Mouse (Mus musculus) forebrain, embryonic 13.5 days (tissue): ENCODE data around the gene Zfp534. TPM values are rescaled to one million over a fixed set of nuclear protein-coding genes. Genes with fewer than 3 reads are reported as not detected.
"Not testable (repeated sequence)": the region's sequence is repeated elsewhere in the genome, so short reads cannot be mapped to it uniquely, and the experiment has no call there.

ENCODE experiments used
- ATAC-seq: fragments of 200-750 bp; cut with Nextera tagmentation; 2 replicates; pipeline ENCODE4 v1.8.0; 2017
- H3K27ac ChIP-seq: fragments of 300-500 bp; sonication (generic); 2 replicates; pipeline ENCODE4 v1.5.1; 2015; ENCODE audit warnings: inconsistent platforms, mild to moderate bottlenecking, moderate library complexity
- H3K27me3 ChIP-seq: fragments of 300-500 bp; sonication (generic); 2 replicates; pipeline ENCODE4 v1.6.1; 2015; ENCODE audit warnings: mild to moderate bottlenecking, inconsistent platforms
- H3K36me3 ChIP-seq: fragments of 300-500 bp; sonication (generic); 2 replicates; pipeline ENCODE4 v1.6.1; 2015; ENCODE audit warnings: mild to moderate bottlenecking, inconsistent platforms; ENCODE audit not compliant: poor library complexity, severe bottlenecking
- H3K4me1 ChIP-seq: fragments of 300-500 bp; sonication (generic); 2 replicates; pipeline ENCODE4 v1.6.1; 2015; ENCODE audit warnings: inconsistent platforms
- H3K4me2 ChIP-seq: fragments of 300-500 bp; sonication (generic); 2 replicates; pipeline ENCODE4 v1.6.1; 2015; ENCODE audit warnings: inconsistent platforms, mild to moderate bottlenecking, moderate library complexity
- H3K4me3 ChIP-seq: fragments of 300-500 bp; sonication (generic); 2 replicates; pipeline ENCODE4 v1.5.1; 2015; ENCODE audit warnings: mild to moderate bottlenecking, inconsistent platforms
- H3K9ac ChIP-seq: fragments of 300-500 bp; sonication (generic); 2 replicates; pipeline ENCODE4 v1.6.1; 2015; ENCODE audit warnings: mild to moderate bottlenecking, inconsistent platforms
- H3K9me3 ChIP-seq: fragments of 300-500 bp; sonication (generic); replicated peaks from 2 replicates; pipeline ENCODE4 v1.6.1; 2016; ENCODE audit warnings: inconsistent platforms
- WGBS: fragments of 180-500 bp; shearing (Covaris S2); methylation state at CpG from one replicate; pipeline ENCODE4 v1.1.7; 2015; 5-methylcytosine and 5-hydroxymethylcytosine counted together
- polyA plus RNA-seq: library from polyadenylated mRNA; unstranded; fragments of >200 nt; fragmentation: Nextera tagmentation; extraction: Ambion mirVana; gene quantifications from 2 replicates; pipeline ENCODE4 v1.2.1, GENCODE M21; 2015

Zfp534 gene
- polyA plus RNA-seq = not detected in 2 replicates

GRCm38 (mm10) chr4:147702453-147702852 lies at the start of gene Zfp534:
Gene Zfp534, minus strand, starts transcription at chr4:147702553.
- WGBS = 79% methylated on average over 3 of the region's 3 CpGs
- H3K36me3 ChIP-seq, H3K27me3 ChIP-seq, H3K9ac ChIP-seq, ATAC-seq, H3K4me3 ChIP-seq, H3K4me2 ChIP-seq, H3K4me1 ChIP-seq, H3K9me3 ChIP-seq, H3K27ac ChIP-seq: not testable (repeated sequence)

- not testable (repeated sequence) for H3K4me3 ChIP-seq, H3K9me3 ChIP-seq, H3K9ac ChIP-seq, H3K4me1 ChIP-seq, H3K27me3 ChIP-seq, ATAC-seq, H3K4me2 ChIP-seq, H3K27ac ChIP-seq, H3K36me3 ChIP-seq
- WGBS = 94% methylated on average over 14 of the region's 15 CpGs
Measured at GRCm38 (mm10) chr4:147746255-147746654, 43.9 kb upstream of the Zfp534 start.

- WGBS = 31% methylated on average over 63 of the region's 63 CpGs
- not testable (repeated sequence) for ATAC-seq, H3K9ac ChIP-seq
Measured at GRCm38 (mm10) chr4:147738636-147739369, 36.5 kb upstream of the Zfp534 start.

GRCm38 (mm10) chr4:147655245-147655644 lies 47.1 kb downstream of the Zfp534 start:
- H3K9me3 ChIP-seq, H3K4me3 ChIP-seq, H3K4me2 ChIP-seq, H3K9ac ChIP-seq, H3K4me1 ChIP-seq, H3K27me3 ChIP-seq, ATAC-seq, H3K27ac ChIP-seq, H3K36me3 ChIP-seq: not testable (repeated sequence)
- 89% methylated on average over 5 of the region's 5 CpGs for WGBS

More at GRCm38 (mm10) chr4:147738636-147739369, 36.5 kb upstream of the Zfp534 start:
- Histone ChIP-seq H3K4me2 (peak overlapping the region; percentile 50), H3K4me3 (peak overlapping the region; percentile 35)
- not testable (repeated sequence) for H3K27ac ChIP-seq, H3K4me1 ChIP-seq, H3K36me3 ChIP-seq, H3K9me3 ChIP-seq, H3K27me3 ChIP-seq

GRCm38 (mm10) chr4:147647407-147647806 lies 54.9 kb downstream of the Zfp534 start:
- H3K9ac ChIP-seq, H3K27me3 ChIP-seq, ATAC-seq, H3K4me1 ChIP-seq, H3K4me2 ChIP-seq, H3K9me3 ChIP-seq, H3K27ac ChIP-seq, H3K36me3 ChIP-seq, H3K4me3 ChIP-seq: not testable (repeated sequence)
- WGBS = no CpG with 5 or more reads among the region's 3 CpGs

GRCm38 (mm10) chr4:147642413-147642812 lies 59.9 kb downstream of the Zfp534 start, which contains the start of gene Zfp979:
Gene Zfp979, minus strand, starts transcription at chr4:147642513.
- H3K4me1 ChIP-seq, H3K36me3 ChIP-seq, H3K4me2 ChIP-seq, H3K9me3 ChIP-seq, H3K27ac ChIP-seq, H3K4me3 ChIP-seq, H3K9ac ChIP-seq, H3K27me3 ChIP-seq, ATAC-seq: not testable (repeated sequence)
- no CpG with 5 or more reads among the region's 6 CpGs for WGBS

- H3K27me3 ChIP-seq, H3K9me3 ChIP-seq, H3K9ac ChIP-seq, H3K4me2 ChIP-seq, H3K4me3 ChIP-seq, H3K27ac ChIP-seq, ATAC-seq, H3K4me1 ChIP-seq, H3K36me3 ChIP-seq: not testable (repeated sequence)
- whole genome bisulfite sequencing = 45% methylated on average over 2 of the region's 3 CpGs
Measured at GRCm38 (mm10) chr4:147641932-147642331, 60.4 kb downstream of the Zfp534 start.

GRCm38 (mm10) chr4:147633818-147634262 lies 68.5 kb downstream of the Zfp534 start:
- H3K36me3 ChIP-seq, H3K9ac ChIP-seq, H3K9me3 ChIP-seq, ATAC-seq, H3K4me3 ChIP-seq, H3K4me1 ChIP-seq, H3K27ac ChIP-seq, H3K27me3 ChIP-seq, H3K4me2 ChIP-seq: not testable (repeated sequence)
- no CpG with 5 or more reads among the region's 2 CpGs for WGBS

Other genes starting within 250 kb of the Zfp534 start
- gene Zfp982, start 210.1 kb downstream of the Zfp534 start, polyA plus RNA-seq = 1.5 and 2.8 TPM in 2 replicates
- 0.39 and 0.44 TPM in 2 replicates for gene Gm16503, start 162.3 kb downstream of the Zfp534 start, polyA plus RNA-seq
- 0.05 and 0.06 TPM in 2 replicates for gene Zfp985, start 149.3 kb downstream of the Zfp534 start, polyA plus RNA-seq
- 0.97 and 1.1 TPM in 2 replicates for gene Zfp979, start 60.0 kb downstream of the Zfp534 start, polyA plus RNA-seq
- gene Zfp984, start 107.2 kb upstream of the Zfp534 start, polyA plus RNA-seq = 4.6 and 4.7 TPM in 2 replicates
- gene Zfp933, start 145.8 kb upstream of the Zfp534 start, polyA plus RNA-seq = 6.6 and 8.0 TPM in 2 replicates
- gene Miip, start 166.3 kb upstream of the Zfp534 start, polyA plus RNA-seq = 60.4 and 62.3 TPM in 2 replicates
- 14.8 and 15.8 TPM in 2 replicates for gene Fv1, start 166.4 kb upstream of the Zfp534 start, polyA plus RNA-seq
- gene Mfn2, start 202.2 kb upstream of the Zfp534 start, polyA plus RNA-seq = 52.4 and 61.8 TPM in 2 replicates
- 14.0 and 15.0 TPM in 2 replicates for gene Plod1, start 234.2 kb upstream of the Zfp534 start, polyA plus RNA-seq
- 9.0 and 10.2 TPM in 2 replicates for gene 2510039O18Rik, start 238.3 kb upstream of the Zfp534 start, polyA plus RNA-seq